In the genomic region with DNA sequence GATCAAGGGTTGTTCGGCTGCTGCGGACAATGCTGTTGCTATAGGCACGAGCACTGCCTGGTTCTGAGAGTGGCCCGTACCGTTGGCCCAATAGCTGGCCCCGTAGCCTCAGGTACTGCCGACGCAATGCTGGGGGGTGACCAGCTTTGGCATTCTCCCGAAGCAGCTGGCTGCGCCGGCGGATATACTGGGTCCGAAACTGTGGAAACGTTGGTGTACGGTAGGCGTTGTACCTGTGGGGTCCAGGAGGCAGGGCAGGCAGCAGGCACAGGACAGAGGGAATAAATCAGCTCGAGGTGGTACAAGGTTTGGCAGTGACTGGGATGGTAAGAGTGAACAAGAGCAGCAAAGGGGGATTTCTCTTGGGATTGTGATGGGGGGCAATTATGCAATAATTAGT, we compare ENCODE assay signal across 8 mouse cellular contexts. TPM values are rescaled to one million over a fixed set of nuclear protein-coding genes. Genes with fewer than 3 reads are reported as not detected.
DNase-seq lines count a peak whose midpoint lies in the region; ATAC-seq and TF ChIP-seq lines count a peak whose summit lies in the region.

No protein-coding gene starts in this region.

- H3K27ac ChIP-seq in heart, embryonic 13.5 days (replicated peaks), result peak overlapping the region; percentile 98
- H3K27ac ChIP-seq in heart, embryonic 16.5 days (ENCODE audit: low read length), result no peak overlapping the region; the same call in 1 of the 2 replicates
- H3K27ac ChIP-seq in macrophage, result peak overlapping the region; percentile 96

- peaks cover 10% of the 10 kb centered on the region for H3K79me2 ChIP-seq in macrophage (ENCODE audit: inconsistent target)

- 85% methylated on average over 17 of the region's 17 CpGs for WGBS in heart, embryonic 13.5 days
- 86% methylated on average over 17 of the region's 17 CpGs for WGBS in heart, embryonic 16.5 days
- WGBS in macrophage (ENCODE audit: missing documents), result 89% methylated on average over 17 of the region's 17 CpGs

- H3K9ac ChIP-seq in heart, embryonic 13.5 days, result peak overlapping the region; percentile 81; the same call in 1 of the 2 replicates
- H3K9ac ChIP-seq in heart, embryonic 16.5 days (ENCODE audit: low read length), result 0 out of 2 replicates have a peak overlapping the region, but pooled peaks have one; percentile 29

- TF ChIP-seq CTCF in G1E (IDR thresholded peaks at IDR 0.05; ENCODE audit: low read depth, low read length), result no peak

- H3K9me3 ChIP-seq in heart, embryonic 13.5 days, result no peaks in the 10 kb centered on the region
- H3K9me3 ChIP-seq in G1E (replicated peaks), result no peaks in the 10 kb centered on the region
- H3K9me3 ChIP-seq in heart, embryonic 16.5 days (replicated peaks; ENCODE audit: control insufficient read depth, low read length), result no peaks in the 10 kb centered on the region

- peak overlapping the region; percentile 69 for H3K4me2 ChIP-seq in heart, embryonic 13.5 days
- H3K4me2 ChIP-seq in heart, embryonic 16.5 days (ENCODE audit: low read depth, low read length), result peak overlapping the region; percentile 69

- no peak for ATAC-seq in heart, embryonic 13.5 days (ENCODE audit: extremely low read depth, insufficient number of reproducible peaks, low FRiP score, low TSS enrichment)
- no peak for ATAC-seq in G1E (ENCODE audit: extremely low read depth, insufficient number of reproducible peaks, low FRiP score, poor library complexity, severe bottlenecking)
- ATAC-seq in heart, embryonic 16.5 days (replicated peaks; ENCODE audit: extremely low read depth, insufficient read depth, low FRiP score), result no peak

- no peaks in the 10 kb centered on the region for H3K27me3 ChIP-seq in heart, embryonic 13.5 days (replicated peaks)
- H3K27me3 ChIP-seq in G1E (ENCODE audit: insufficient read depth, low read length), result no peaks in the 10 kb centered on the region
- no peaks in the 10 kb centered on the region for H3K27me3 ChIP-seq in heart, embryonic 16.5 days (ENCODE audit: control insufficient read depth, insufficient read depth, low read length)

- H3K4me3 ChIP-seq in heart, embryonic 13.5 days, result peak overlapping the region; percentile 64
- H3K4me3 ChIP-seq in G1E (ENCODE audit: low read depth, low read length) (peak overlapping the region; percentile 75), macrophage (ENCODE audit: inconsistent target) (peak overlapping the region; percentile 54)
- H3K4me3 ChIP-seq in heart, embryonic 16.5 days (ENCODE audit: low read length), result peak overlapping the region; percentile 69

- no peak for DNase-seq in heart, adult 9 months (ENCODE audit: low spot score in 2 of 2)
- no peak for DNase-seq in G1E (ENCODE audit: low spot score)
- no peak for DNase-seq in layer of hippocampus, adult 8-10 months (ENCODE audit: low spot score in 2 of 2)
- DNase-seq in urinary bladder, postnatal 36 days (ENCODE audit: low spot score in 2 of 2), result no peak
- no peak for DNase-seq in yolk sac, embryonic 10.5 days (ENCODE audit: low spot score)

- H3K36me3 ChIP-seq in heart, embryonic 13.5 days, result peaks cover 40% of the 10 kb centered on the region
- H3K36me3 ChIP-seq in G1E (replicated peaks) (peaks cover 48% of the 10 kb centered on the region), macrophage (ENCODE audit: inconsistent target) (peaks cover 1% of the 10 kb centered on the region; the same call in 1 of the 2 replicates)
- H3K36me3 ChIP-seq in heart, embryonic 16.5 days (ENCODE audit: control insufficient read depth, insufficient read depth), result peaks cover 16% of the 10 kb centered on the region

- H3K4me1 ChIP-seq in heart, embryonic 13.5 days, result peaks cover 7% of the 10 kb centered on the region; the same call in 1 of the 2 replicates
- peaks cover 19% of the 10 kb centered on the region for H3K4me1 ChIP-seq in G1E (ENCODE audit: insufficient read depth, low read depth, low read length)
- H3K4me1 ChIP-seq in heart, embryonic 16.5 days (ENCODE audit: control insufficient read depth, insufficient read depth, low read length), result peaks cover 5% of the 10 kb centered on the region

RNA-seq across cellular contexts. Expression of a gene that starts 1.3 kb away (rescaled TPM):
- polyA plus RNA-seq in heart, embryonic 13.5 days (2015; fragmentation: Nextera tagmentation; extraction: Ambion mirVana), result 20.9 and 22.8 TPM in 2 replicates
- total RNA-seq in G1E (2014; fragmentation: Nextera tagmentation), result 22.2 and 31.1 TPM in 2 replicates
- 24.6 and 27.6 TPM in 2 replicates for total RNA-seq in G1E (2017)
- 30.1 and 34.3 TPM in 2 replicates for polyA plus RNA-seq in G1E (2012)
- 27.5 and 27.6 TPM in 2 replicates for polyA plus RNA-seq in heart, embryonic 16.5 days (2015; fragmentation: Nextera tagmentation; extraction: Ambion mirVana)
- total RNA-seq in macrophage (2018; cell fraction: chromatin; rRNA removed), result 100 to 1,000 TPM in 24 of 26 experiments, 10 to 100 TPM in 2; 83.5 to 199 (median 147) TPM
- 10 to 100 TPM; 13.1 to 29.5 (median 20.7) TPM for total RNA-seq in macrophage (2018; cell fraction: cytosol; rRNA removed)
- total RNA-seq in macrophage (2018; cell fraction: nucleus; rRNA removed), result 100 to 1,000 TPM in 14 of 26 experiments, 10 to 100 TPM in 12; 53.6 to 178 (median 103) TPM
- polyA plus RNA-seq in macrophage (2018), result 19.0 to 31.3 TPM (median 22.7 TPM) in 3 replicates
- 100 to 1,000 TPM; 188 to 218 (median 204) TPM for total RNA-seq in layer of hippocampus, adult 8-10 months (2022)

RNA-seq across cellular contexts. Expression of a gene that starts 14.3 kb away (rescaled TPM):
- polyA plus RNA-seq in heart, embryonic 13.5 days (2015; fragmentation: Nextera tagmentation; extraction: Ambion mirVana), result 323 and 335 TPM in 2 replicates
- total RNA-seq in G1E (2014; fragmentation: Nextera tagmentation) (460 and 585 TPM in 2 replicates), G1E (2017) (1,150 and 1,311 TPM in 2 replicates)
- polyA plus RNA-seq in G1E (2012) (125 and 248 TPM in 2 replicates), macrophage (2018) (335 to 573 TPM (median 513 TPM) in 3 replicates)
- 295 and 339 TPM in 2 replicates for polyA plus RNA-seq in heart, embryonic 16.5 days (2015; fragmentation: Nextera tagmentation; extraction: Ambion mirVana)
- 100 to 1,000 TPM; 272 to 476 (median 351) TPM for total RNA-seq in macrophage (2018; cell fraction: chromatin; rRNA removed)
- total RNA-seq in macrophage (2018; cell fraction: cytosol; rRNA removed), result 100 to 1,000 TPM; 267 to 548 (median 365) TPM
- 100 to 1,000 TPM; 263 to 553 (median 338) TPM for total RNA-seq in macrophage (2018; cell fraction: nucleus; rRNA removed)
- total RNA-seq in layer of hippocampus, adult 8-10 months (2022), result 100 to 1,000 TPM; 111 to 215 (median 130) TPM

RNA-seq across cellular contexts. Expression of a gene that starts 41.1 kb away (rescaled TPM):
- 0.24 and 0.33 TPM in 2 replicates for polyA plus RNA-seq in heart, embryonic 13.5 days (2015; fragmentation: Nextera tagmentation; extraction: Ambion mirVana)
- 86.1 and 101 TPM in 2 replicates for total RNA-seq in G1E (2014; fragmentation: Nextera tagmentation)
- 99.6 and 105 TPM in 2 replicates for total RNA-seq in G1E (2017)
- 198 and 247 TPM in 2 replicates for polyA plus RNA-seq in G1E (2012)
- 0.62 and 2.2 TPM in 2 replicates for polyA plus RNA-seq in heart, embryonic 16.5 days (2015; fragmentation: Nextera tagmentation; extraction: Ambion mirVana)
- 100 to 1,000 TPM in 3 of 26 experiments, 10 to 100 TPM in 20, 1 to 10 TPM in 3; 5.4 to 130 (median 62.4) TPM for total RNA-seq in macrophage (2018; cell fraction: chromatin; rRNA removed)
- 100 to 1,000 TPM in 7 of 26 experiments, 10 to 100 TPM in 19; 56.7 to 111 (median 90.7) TPM for total RNA-seq in macrophage (2018; cell fraction: cytosol; rRNA removed)
- 10 to 100 TPM; 13.2 to 84.9 (median 39.9) TPM for total RNA-seq in macrophage (2018; cell fraction: nucleus; rRNA removed)
- 81.5 to 139 TPM (median 109 TPM) in 3 replicates for polyA plus RNA-seq in macrophage (2018)
- 1 to 10 TPM in 3 of 4 experiments, under 1 TPM in 1; 0.83 to 4.5 (median 2.4) TPM for total RNA-seq in layer of hippocampus, adult 8-10 months (2022)

RNA-seq across cellular contexts. Expression of a gene that starts 44.6 kb away (rescaled TPM):
- 9.0 and 10.4 TPM in 2 replicates for polyA plus RNA-seq in heart, embryonic 13.5 days (2015; fragmentation: Nextera tagmentation; extraction: Ambion mirVana)
- total RNA-seq in G1E (2014; fragmentation: Nextera tagmentation) (9.7 and 15.0 TPM in 2 replicates), G1E (2017) (6.3 and 6.5 TPM in 2 replicates)
- polyA plus RNA-seq in G1E (2012) (3.5 and 4.4 TPM in 2 replicates), macrophage (2018) (5.8 to 6.8 TPM (median 6.5 TPM) in 3 replicates)
- polyA plus RNA-seq in heart, embryonic 16.5 days (2015; fragmentation: Nextera tagmentation; extraction: Ambion mirVana), result 10.4 and 11.8 TPM in 2 replicates
- total RNA-seq in macrophage (2018; cell fraction: chromatin; rRNA removed), result 10 to 100 TPM in 1 of 26 experiments, 1 to 10 TPM in 25; 1.9 to 11.3 (median 5.8) TPM
- total RNA-seq in macrophage (2018; cell fraction: cytosol; rRNA removed), result 1 to 10 TPM; 2.9 to 8.0 (median 6.3) TPM
- 10 to 100 TPM in 5 of 26 experiments, 1 to 10 TPM in 21; 4.0 to 12.5 (median 7.7) TPM for total RNA-seq in macrophage (2018; cell fraction: nucleus; rRNA removed)
- total RNA-seq in layer of hippocampus, adult 8-10 months (2022), result 10 to 100 TPM; 12.4 to 13.5 (median 12.6) TPM

RNA-seq across cellular contexts. Expression of a gene that starts 56.8 kb away (rescaled TPM):
- polyA plus RNA-seq in heart, embryonic 13.5 days (2015; fragmentation: Nextera tagmentation; extraction: Ambion mirVana), result 34.4 and 34.9 TPM in 2 replicates
- total RNA-seq in G1E (2014; fragmentation: Nextera tagmentation), result 64.5 and 66.6 TPM in 2 replicates
- 69.7 and 70.5 TPM in 2 replicates for total RNA-seq in G1E (2017)
- polyA plus RNA-seq in G1E (2012), result 15.0 and 23.6 TPM in 2 replicates
- polyA plus RNA-seq in heart, embryonic 16.5 days (2015; fragmentation: Nextera tagmentation; extraction: Ambion mirVana), result 31.3 and 33.7 TPM in 2 replicates
- 10 to 100 TPM in 20 of 26 experiments, 1 to 10 TPM in 6; 5.6 to 28.2 (median 15.0) TPM for total RNA-seq in macrophage (2018; cell fraction: chromatin; rRNA removed)
- total RNA-seq in macrophage (2018; cell fraction: cytosol; rRNA removed), result 10 to 100 TPM in 21 of 26 experiments, 1 to 10 TPM in 5; 6.3 to 15.3 (median 10.6) TPM
- 10 to 100 TPM in 21 of 26 experiments, 1 to 10 TPM in 5; 7.4 to 40.0 (median 14.6) TPM for total RNA-seq in macrophage (2018; cell fraction: nucleus; rRNA removed)
- 9.2 to 19.9 TPM (median 11.6 TPM) in 3 replicates for polyA plus RNA-seq in macrophage (2018)
- total RNA-seq in layer of hippocampus, adult 8-10 months (2022), result 10 to 100 TPM; 18.1 to 28.6 (median 23.6) TPM

Comparison
In these comparisons a context has a peak if more than half of its experiments do, and no peak if none do; other contexts are left out.
1. RNA of a gene that starts 41.1 kb away (polyA plus RNA-seq): 198 to 247 TPM in G1E and 81.5 to 139 TPM in macrophage; 0.62 to 2.2 TPM in heart, embryonic 16.5 days and 0.24 to 0.33 TPM in heart, embryonic 13.5 days; every median in the first group is over 10 times any median in the second.
2. Peak in every context shown above with its lines, with median percentiles within 50 percentile points of each other: H3K4me3 ChIP-seq.